Mouse (Mus musculus) cerebellum, adult 2 months (tissue): ENCODE data around the gene Msh3.

Source experiments
- CTCF ChIP-seq: fragments of 200-500 bp; IDR thresholded peaks from 2 replicates; pipeline ENCODE4 v1.5.1; 2011; ENCODE audit warnings: low read depth, mild to moderate bottlenecking, control low read depth, low read length, moderate library complexity, borderline replicate concordance; ENCODE audit not compliant: insufficient read depth
- POLR2A ChIP-seq: fragments of 200-500 bp; IDR thresholded peaks from 2 replicates; pipeline ENCODE4 v1.6.1; 2011; ENCODE audit warnings: low read length, control low read depth, borderline replicate concordance; ENCODE audit not compliant: insufficient read depth

GRCm38 (mm10) chr13:92228037-92228436 lies 126.8 kb downstream of the Msh3 start:
- TF ChIP-seq POLR2A: no peak
- no peak for TF ChIP-seq CTCF
